Mouse (Mus musculus) hindbrain, embryonic 14.5 days (tissue): ENCODE data around the gene Col7a1. TPM values are rescaled to one million over a fixed set of nuclear protein-coding genes. Genes with fewer than 3 reads are reported as not detected.

Experiments
- ATAC-seq: fragments of 200-750 bp; cut with Nextera tagmentation; 2 replicates; pipeline ENCODE4 v1.8.0; 2017; ENCODE audit warnings: moderate number of reproducible peaks, mild to moderate bottlenecking, moderate TSS enrichment, moderate library complexity; ENCODE audit not compliant: low FRiP score
- DNase-seq: peaks from one replicate; pipeline ENCODE4 v3.0.0-alpha.2; 2015; ENCODE audit warnings: low spot score
- H3K27ac ChIP-seq: fragments of 300-500 bp; sonication (generic); 2 replicates; pipeline ENCODE4 v1.5.1; 2014; ENCODE audit warnings: mild to moderate bottlenecking, moderate library complexity
- H3K27me3 ChIP-seq: fragments of 300-500 bp; sonication (generic); 2 replicates; pipeline ENCODE4 v1.6.1; 2014; ENCODE audit warnings: mild to moderate bottlenecking, low read length, mixed read lengths; ENCODE audit not compliant: control insufficient read depth, insufficient read depth
- H3K36me3 ChIP-seq: fragments of 300-500 bp; sonication (generic); replicated peaks from 2 replicates; pipeline ENCODE4 v1.6.1; 2014; ENCODE audit not compliant: control insufficient read depth, insufficient read depth
- H3K4me1 ChIP-seq: fragments of 300-500 bp; sonication (generic); replicated peaks from 2 replicates; pipeline ENCODE4 v1.6.1; 2014; ENCODE audit warnings: antibody characterized with exemption, low read length, mixed read lengths; ENCODE audit not compliant: control insufficient read depth, insufficient read depth
- H3K4me2 ChIP-seq: fragments of 300-500 bp; sonication (generic); replicated peaks from 2 replicates; pipeline ENCODE4 v1.6.1; 2014; ENCODE audit warnings: mild to moderate bottlenecking, moderate library complexity
- H3K4me3 ChIP-seq: fragments of 300-500 bp; sonication (generic); replicated peaks from 2 replicates; pipeline ENCODE4 v1.5.1; 2014; ENCODE audit warnings: mild to moderate bottlenecking, low read length
- H3K9ac ChIP-seq: fragments of 300-500 bp; sonication (generic); 2 replicates; pipeline ENCODE4 v1.6.1; 2014
- H3K9me3 ChIP-seq: fragments of 300-500 bp; sonication (generic); 2 replicates; pipeline ENCODE4 v1.6.1; 2016; ENCODE audit warnings: low read length; ENCODE audit not compliant: control insufficient read depth
- WGBS: fragments of 180-500 bp; shearing (Covaris S2); extraction: QIAGEN DNeasy Blood & Tissue Kit; methylation state at CpG from one replicate; pipeline ENCODE4 v1.1.7; 2014; 5-methylcytosine and 5-hydroxymethylcytosine counted together
- polyA plus RNA-seq: library from polyadenylated mRNA; unstranded; fragments of >200 nt; fragmentation: Nextera tagmentation; extraction: Ambion mirVana; gene quantifications from 2 replicates; pipeline ENCODE4 v1.2.1, GENCODE M21; 2014

Col7a1 gene
- polyA plus RNA-seq, 1 experiment from 2014 or later, result 3.0 TPM

- H3K4me1 ChIP-seq, result no peaks in the 10 kb centered on the region
- ATAC-seq, result no peak
- no peak overlapping the region for H3K4me3 ChIP-seq
- no peak overlapping the region for H3K27ac ChIP-seq
- no peaks in the 10 kb centered on the region for H3K27me3 ChIP-seq
- no peaks in the 10 kb centered on the region for H3K9me3 ChIP-seq
- 75% methylated on average over 9 of the region's 10 CpGs for WGBS
- peaks cover 60% of the 10 kb centered on the region for H3K36me3 ChIP-seq
- no peak overlapping the region for H3K4me2 ChIP-seq
- no peak overlapping the region for H3K9ac ChIP-seq
- DNase-seq, result no peak
Measured at GRCm38 (mm10) chr9:109008994-109009635, 55.7 kb downstream of the Col7a1 start.

DNA sequence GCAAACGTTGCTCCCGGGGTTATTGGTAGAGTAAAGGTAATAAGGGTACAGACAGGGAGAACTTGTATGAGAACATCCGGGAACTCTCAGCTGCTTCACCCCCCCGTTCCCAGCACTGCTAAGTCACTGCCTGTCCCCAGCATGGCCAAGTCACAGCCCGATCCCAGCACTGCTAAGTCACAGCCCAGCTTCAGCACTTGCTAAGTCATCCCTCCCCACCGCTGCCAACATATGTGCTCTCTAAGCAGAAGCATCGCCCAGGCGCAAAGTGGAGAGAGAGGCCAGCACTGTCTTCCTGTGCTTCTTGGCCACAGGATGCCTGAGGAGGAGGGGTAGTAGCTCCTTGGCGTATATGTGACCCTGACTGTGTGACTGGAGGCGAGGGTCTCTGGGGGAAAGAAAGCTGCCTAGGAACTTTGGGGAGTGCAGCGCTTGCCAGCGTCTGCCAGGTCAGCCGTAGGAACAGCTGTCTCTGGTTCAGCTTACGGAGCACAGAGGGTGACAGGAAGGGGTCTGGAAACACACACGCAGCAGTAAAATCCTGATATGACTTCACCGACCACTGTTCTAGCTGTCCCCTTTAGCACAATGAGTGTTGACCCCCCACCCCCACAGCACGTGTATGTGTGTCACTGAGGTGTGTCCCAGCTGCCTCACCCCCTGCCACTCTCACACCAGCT is 56.4 kb downstream of the Col7a1 start:
- no peaks in the 10 kb centered on the region for H3K9me3 ChIP-seq
- no peak overlapping the region for H3K27ac ChIP-seq
- peaks cover 60% of the 10 kb centered on the region for H3K36me3 ChIP-seq
- no peak overlapping the region for H3K4me2 ChIP-seq
- 63% methylated on average over 17 of the region's 17 CpGs for WGBS
- H3K27me3 ChIP-seq, result no peaks in the 10 kb centered on the region
- ATAC-seq (no peak), DNase-seq (no peak)
- H3K4me3 ChIP-seq, result no peak overlapping the region
- H3K4me1 ChIP-seq, result no peaks in the 10 kb centered on the region
- H3K9ac ChIP-seq, result no peak overlapping the region

GRCm38 (mm10) chr9:109010316-109010690 is 56.9 kb downstream of the Col7a1 start:
- ATAC-seq (no peak), DNase-seq (no peak)
- no peaks in the 10 kb centered on the region for H3K4me1 ChIP-seq
- no peaks in the 10 kb centered on the region for H3K27me3 ChIP-seq
- no peak overlapping the region for H3K9ac ChIP-seq
- no peak overlapping the region for H3K27ac ChIP-seq
- WGBS, result 89% methylated on average over 14 of the region's 14 CpGs
- no peak overlapping the region for H3K4me2 ChIP-seq
- peaks cover 60% of the 10 kb centered on the region for H3K36me3 ChIP-seq
- no peak overlapping the region for H3K4me3 ChIP-seq
- no peaks in the 10 kb centered on the region for H3K9me3 ChIP-seq

- Histone ChIP-seq H3K4me1 (no peaks in the 10 kb centered on the region), H3K4me2 (no peak overlapping the region), H3K9ac (no peak overlapping the region), H3K27ac (no peak overlapping the region), H3K27me3 (no peaks in the 10 kb centered on the region), H3K9me3 (no peaks in the 10 kb centered on the region), H3K36me3 (peaks cover 39% of the 10 kb centered on the region), H3K4me3 (no peak overlapping the region)
- DNase-seq (no peak), ATAC-seq (no peak)
- 79% methylated on average over 8 of the region's 8 CpGs for WGBS
Measured at GRCm38 (mm10) chr9:109015397-109015796, 62.0 kb downstream of the Col7a1 start.

- no peak for ATAC-seq
- Histone ChIP-seq H3K4me1 (no peaks in the 10 kb centered on the region), H3K27me3 (no peaks in the 10 kb centered on the region), H3K4me3 (no peak overlapping the region), H3K36me3 (peaks cover 22% of the 10 kb centered on the region), H3K9ac (no peak overlapping the region), H3K4me2 (no peak overlapping the region), H3K27ac (no peak overlapping the region), H3K9me3 (no peaks in the 10 kb centered on the region)
- no peak for DNase-seq
- WGBS, result 71% methylated on average over 11 of the region's 11 CpGs
Measured at GRCm38 (mm10) chr9:109016973-109017604, 63.7 kb downstream of the Col7a1 start.

- ATAC-seq, result no peak
- 96% methylated on average over 4 of the region's 4 CpGs for WGBS
Measured at GRCm38 (mm10) chr9:109021428-109021827, 68.0 kb downstream of the Col7a1 start.

DNA sequence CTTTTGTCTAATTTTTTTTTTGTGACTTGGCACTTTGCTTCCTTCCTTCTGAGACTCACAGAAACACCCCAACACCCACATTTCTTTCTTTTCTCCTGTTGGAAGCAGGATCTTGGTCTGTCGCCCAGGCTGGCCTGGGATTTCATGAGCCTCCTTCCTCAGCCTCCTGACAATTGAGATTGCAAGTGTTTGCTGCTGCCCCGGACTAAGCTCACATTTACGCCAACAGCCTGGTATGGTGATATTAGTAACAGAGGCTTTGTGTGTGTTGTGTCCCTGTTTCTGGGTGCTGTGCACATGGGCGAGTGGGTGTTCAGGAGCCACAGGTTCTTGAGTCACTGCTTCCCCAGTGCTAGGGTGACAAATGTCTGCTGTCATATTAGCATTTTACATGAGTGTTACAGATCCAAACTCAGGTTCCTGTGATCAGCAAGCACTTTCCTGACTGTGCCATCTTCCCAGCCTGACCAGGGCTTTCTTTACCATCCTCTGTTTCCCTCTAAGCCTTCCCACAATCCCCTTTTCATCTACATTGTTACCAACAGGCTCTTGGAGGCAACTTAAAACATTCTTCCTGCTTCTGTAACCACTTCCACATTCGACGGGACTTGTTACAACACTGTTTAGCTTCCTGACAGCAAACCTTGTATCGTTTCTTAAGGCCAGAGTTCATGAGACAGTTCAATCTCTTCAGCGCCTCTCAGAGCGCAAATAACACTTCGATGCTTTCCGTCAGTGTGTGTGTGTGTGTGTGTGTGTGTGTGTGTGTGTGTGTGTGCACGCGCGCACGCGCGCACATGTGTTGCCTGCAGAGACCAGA is 69.7 kb downstream of the Col7a1 start:
- Histone ChIP-seq H3K36me3 (peaks cover 32% of the 10 kb centered on the region; the same call in 1 of the 2 replicates), H3K9me3 (no peaks in the 10 kb centered on the region), H3K4me3 (no peak overlapping the region), H3K27ac (no peak overlapping the region), H3K4me1 (no peaks in the 10 kb centered on the region), H3K4me2 (no peak overlapping the region), H3K9ac (no peak overlapping the region), H3K27me3 (no peaks in the 10 kb centered on the region)
- 92% methylated on average over 17 of the region's 17 CpGs for WGBS
- no peak for ATAC-seq
- no peak for DNase-seq

More at GRCm38 (mm10) chr9:109021428-109021827, 68.0 kb downstream of the Col7a1 start:
- no peak for DNase-seq
- Histone ChIP-seq H3K4me2 (no peak overlapping the region), H3K27me3 (no peaks in the 10 kb centered on the region), H3K9me3 (no peaks in the 10 kb centered on the region), H3K27ac (no peak overlapping the region), H3K4me1 (no peaks in the 10 kb centered on the region), H3K9ac (no peak overlapping the region), H3K4me3 (no peak overlapping the region), H3K36me3 (peaks cover 26% of the 10 kb centered on the region)

- Histone ChIP-seq H3K36me3 (peaks cover 42% of the 10 kb centered on the region), H3K27me3 (no peaks in the 10 kb centered on the region), H3K4me1 (no peaks in the 10 kb centered on the region), H3K9me3 (no peaks in the 10 kb centered on the region), H3K4me3 (no peak overlapping the region), H3K9ac (no peak overlapping the region), H3K4me2 (no peak overlapping the region), H3K27ac (no peak overlapping the region)
- no peak for DNase-seq
- 90% methylated on average over 8 of the region's 8 CpGs for WGBS
- no peak for ATAC-seq
Measured at GRCm38 (mm10) chr9:109027521-109027920, 74.1 kb downstream of the Col7a1 start.

DNA sequence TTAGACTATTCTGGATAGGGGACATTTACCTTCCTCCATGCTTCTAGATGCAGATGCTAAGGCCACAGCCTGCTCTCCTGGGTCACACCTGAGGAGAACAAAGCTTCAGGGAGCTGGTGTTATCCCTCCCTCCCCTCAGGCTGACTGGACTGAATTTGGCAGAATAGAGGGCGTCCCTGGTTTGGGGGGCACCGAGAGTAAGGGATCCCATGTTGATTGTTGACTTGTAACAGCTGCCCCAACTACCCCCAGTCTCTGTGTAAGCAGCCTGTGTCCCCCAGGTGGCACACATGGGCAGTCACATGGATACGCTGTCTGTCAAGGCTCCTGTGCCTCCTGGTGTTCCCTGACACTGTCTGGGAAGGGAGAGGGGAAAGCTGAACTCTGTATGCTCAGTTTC is 75.0 kb downstream of the Col7a1 start:
- Histone ChIP-seq H3K4me3 (no peak overlapping the region), H3K27me3 (no peaks in the 10 kb centered on the region), H3K27ac (no peak overlapping the region), H3K9me3 (no peaks in the 10 kb centered on the region), H3K9ac (no peak overlapping the region), H3K4me2 (no peak overlapping the region), H3K36me3 (peaks cover 42% of the 10 kb centered on the region), H3K4me1 (no peaks in the 10 kb centered on the region)
- DNase-seq (no peak), ATAC-seq (no peak)
- 84% methylated on average over 3 of the region's 3 CpGs for WGBS
